Mouse (Mus musculus): ENCODE data around the gene Lrrc9.
A peak's percentile ranks its signal among the peaks of the same experiment; 100 is the strongest.

DNA sequence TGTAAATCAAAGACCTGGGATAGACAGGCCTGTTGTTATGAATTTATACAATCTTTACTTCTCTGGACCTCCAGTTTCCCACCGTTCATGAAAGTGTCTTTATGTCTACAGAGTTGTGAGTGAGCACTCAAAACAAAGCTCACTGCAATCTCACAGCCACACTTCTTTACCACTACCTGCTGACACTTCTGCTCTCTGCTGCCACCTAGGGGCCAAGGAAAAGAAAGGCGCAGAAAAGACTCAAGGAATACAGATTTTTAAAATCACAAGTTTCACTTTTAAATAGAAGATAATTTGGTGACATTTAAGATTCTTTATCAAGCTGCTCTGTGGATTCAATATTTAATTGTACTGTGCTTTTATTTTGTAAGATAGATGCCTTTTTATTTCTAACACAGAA lies 79.0 kb downstream of the Lrrc9 start:
- peak; percentile 69 for TF ChIP-seq CTCF (IDR thresholded peaks at IDR 0.05; ENCODE audit: borderline replicate concordance, insufficient read depth, low read depth, low read length)
- TF ChIP-seq POLR2A (IDR thresholded peaks at IDR 0.05; ENCODE audit: borderline replicate concordance, insufficient read depth, low read length) = no peak

Measured in cerebellum, adult 2 months (tissue).